Mouse (Mus musculus): ENCODE measurements around the gene Ttc4. TPM values are rescaled to one million over a fixed set of nuclear protein-coding genes. Genes with fewer than 3 reads are reported as not detected.

Gene Ttc4
- polyA plus RNA-seq, 1 experiment, result 87.8 TPM

DNA sequence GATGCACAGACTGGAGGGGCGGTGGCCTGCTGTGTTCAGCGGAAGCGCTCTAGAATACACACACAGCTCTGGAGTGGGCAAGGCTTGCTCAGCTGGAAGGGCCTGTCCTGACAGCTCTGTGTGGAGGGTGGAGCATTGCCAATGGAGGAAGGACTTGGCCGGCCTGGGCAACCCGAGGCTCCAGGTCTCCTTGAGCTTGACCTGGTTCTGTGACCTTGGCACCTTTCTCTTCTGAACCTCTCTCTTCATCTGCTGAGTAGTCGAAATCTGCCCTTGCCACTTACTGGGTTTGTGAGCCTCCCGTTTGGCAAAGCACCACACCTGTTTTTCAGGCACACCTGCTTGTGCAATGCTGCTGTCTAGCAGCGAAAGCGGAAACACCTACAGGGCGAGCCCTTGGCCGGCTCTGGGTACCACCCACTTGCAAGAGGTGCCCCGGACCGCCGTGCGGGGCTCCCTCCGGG, 56.7 kb downstream of the Ttc4 start, which contains the start of gene Ttc22:
Gene Ttc22, plus strand, starts transcription at position 403 of the 464 bp plus-strand sequence.
- no peak for DNase-seq
- H3K4me1 ChIP-seq (replicated peaks; ENCODE audit: control insufficient read depth, insufficient read depth, low read length), result peaks cover 3% of the 10 kb centered on the region
- H3K27ac ChIP-seq (ENCODE audit: control insufficient read depth, insufficient read depth, low read length), result no peak within 1 kb of the TSS
- H3K27me3 ChIP-seq (ENCODE audit: control insufficient read depth, insufficient read depth, low read length), result peaks cover 3% of the 10 kb centered on the region; the same call in 1 of the 2 replicates
- WGBS, result 23% methylated on average over 16 of the region's 16 CpGs
- TF ChIP-seq CTCF (IDR thresholded peaks at IDR 0.05; ENCODE audit: borderline replicate concordance, control insufficient read depth, extremely low read depth, insufficient read depth, low read length, poor library complexity) (no peak), POLR2A (IDR thresholded peaks at IDR 0.05; ENCODE audit: control insufficient read depth, extremely low read depth, insufficient read depth, low read length, poor library complexity) (no peak)
- H3K4me3 ChIP-seq (ENCODE audit: control insufficient read depth, insufficient read depth, low read length), result no peak within 1 kb of the TSS
- no peaks in the 10 kb centered on the region for H3K36me3 ChIP-seq (ENCODE audit: control insufficient read depth, insufficient read depth, low read length)

DNA sequence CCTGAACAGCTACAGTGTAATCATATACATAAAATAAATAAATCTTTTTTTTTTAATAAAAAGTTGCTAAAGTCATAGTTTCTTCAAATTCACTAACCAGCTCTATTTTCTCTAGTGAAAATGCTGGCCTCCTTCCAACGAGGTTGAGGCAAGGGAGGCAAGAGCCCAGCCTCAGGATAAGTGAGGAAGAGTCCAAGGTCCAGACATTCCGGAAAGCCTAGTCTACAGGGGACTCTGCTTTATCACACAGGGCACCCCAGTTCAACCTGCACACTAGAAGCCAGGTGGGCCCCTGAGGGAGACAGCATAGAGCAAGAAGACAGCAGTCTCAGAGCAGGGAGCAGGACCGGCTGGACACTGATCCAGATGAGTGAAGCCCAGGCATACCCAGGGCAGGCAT, 57.3 kb downstream of the Ttc4 start:
- DNase-seq, result no peak
- Histone ChIP-seq H3K4me3 (ENCODE audit: control insufficient read depth, insufficient read depth, low read length) (no peak overlapping the region), H3K27ac (ENCODE audit: control insufficient read depth, insufficient read depth, low read length) (no peak overlapping the region), H3K4me1 (replicated peaks; ENCODE audit: control insufficient read depth, insufficient read depth, low read length) (peaks cover 6% of the 10 kb centered on the region), H3K36me3 (ENCODE audit: control insufficient read depth, insufficient read depth, low read length) (no peaks in the 10 kb centered on the region), H3K27me3 (ENCODE audit: control insufficient read depth, insufficient read depth, low read length) (peaks cover 3% of the 10 kb centered on the region; the same call in 1 of the 2 replicates)
- WGBS, result 78% methylated on average over 3 of the region's 3 CpGs
- TF ChIP-seq POLR2A (IDR thresholded peaks at IDR 0.05; ENCODE audit: control insufficient read depth, extremely low read depth, insufficient read depth, low read length, poor library complexity) (no peak), CTCF (IDR thresholded peaks at IDR 0.05; ENCODE audit: borderline replicate concordance, control insufficient read depth, extremely low read depth, insufficient read depth, low read length, poor library complexity) (no peak)

DNA sequence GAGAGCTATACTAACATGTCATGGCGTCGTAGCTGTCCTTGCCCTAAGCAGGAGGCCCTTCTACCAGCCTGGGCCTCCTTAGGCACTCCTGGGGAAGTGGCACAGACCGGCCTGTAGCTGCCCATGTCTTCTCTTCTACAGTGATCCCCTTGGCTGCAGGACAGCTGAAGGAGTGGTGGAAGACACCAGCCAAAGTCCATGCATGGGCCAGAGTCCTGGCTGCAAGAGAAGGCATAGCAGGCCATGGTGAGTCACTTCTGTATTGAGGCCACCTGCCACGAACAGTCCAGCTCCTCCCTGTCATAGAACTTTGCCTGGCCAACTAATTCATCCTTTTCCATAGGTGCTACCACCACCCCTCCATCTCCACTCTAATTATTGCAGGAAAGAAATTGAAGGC, 59.8 kb downstream of the Ttc4 start:
- TF ChIP-seq POLR2A (IDR thresholded peaks at IDR 0.05; ENCODE audit: control insufficient read depth, extremely low read depth, insufficient read depth, low read length, poor library complexity), result no peak
- no peak for TF ChIP-seq CTCF (IDR thresholded peaks at IDR 0.05; ENCODE audit: borderline replicate concordance, control insufficient read depth, extremely low read depth, insufficient read depth, low read length, poor library complexity)
- WGBS, result 90% methylated on average over 4 of the region's 4 CpGs
- peaks cover 3% of the 10 kb centered on the region; the same call in 1 of the 2 replicates for H3K27me3 ChIP-seq (ENCODE audit: control insufficient read depth, insufficient read depth, low read length)
- H3K4me3 ChIP-seq (ENCODE audit: control insufficient read depth, insufficient read depth, low read length), result no peak overlapping the region
- DNase-seq, result no peak
- no peak overlapping the region for H3K27ac ChIP-seq (ENCODE audit: control insufficient read depth, insufficient read depth, low read length)
- H3K4me1 ChIP-seq (replicated peaks; ENCODE audit: control insufficient read depth, insufficient read depth, low read length), result peaks cover 27% of the 10 kb centered on the region
- H3K36me3 ChIP-seq (ENCODE audit: control insufficient read depth, insufficient read depth, low read length), result no peaks in the 10 kb centered on the region

DNA sequence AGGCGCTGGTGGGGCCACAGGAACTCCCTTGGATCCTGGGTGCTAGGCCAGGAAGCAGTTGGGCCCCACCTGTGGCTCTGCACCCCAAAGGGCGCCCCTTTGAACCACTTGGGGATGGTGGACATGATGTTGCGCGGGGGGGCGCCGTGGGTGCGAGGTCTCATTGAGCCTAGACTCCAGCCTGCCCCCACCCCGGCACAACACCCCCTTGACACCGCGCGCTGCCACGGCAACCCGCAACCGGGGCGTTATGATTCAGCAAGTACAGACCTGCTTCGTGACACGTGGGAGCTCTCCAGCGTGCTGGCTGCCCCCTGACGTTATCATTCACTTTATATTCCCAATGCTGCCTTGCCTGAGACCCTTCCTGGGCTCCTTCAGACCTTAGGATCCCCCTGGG, 61.7 kb downstream of the Ttc4 start, which contains the start of gene Lexm:
Gene Lexm, minus strand, starts transcription at position 186 of the 400 bp plus-strand sequence.
- Histone ChIP-seq H3K4me1 (replicated peaks; ENCODE audit: control insufficient read depth, insufficient read depth, low read length) (peaks cover 36% of the 10 kb centered on the region), H3K27me3 (ENCODE audit: control insufficient read depth, insufficient read depth, low read length) (no peaks in the 10 kb centered on the region), H3K4me3 (ENCODE audit: control insufficient read depth, insufficient read depth, low read length) (no peak within 1 kb of the TSS), H3K36me3 (ENCODE audit: control insufficient read depth, insufficient read depth, low read length) (no peaks in the 10 kb centered on the region), H3K27ac (ENCODE audit: control insufficient read depth, insufficient read depth, low read length) (no peak within 1 kb of the TSS)
- peak; percentile 19 for DNase-seq
- 1% methylated on average over 19 of the region's 19 CpGs for WGBS
- TF ChIP-seq POLR2A (IDR thresholded peaks at IDR 0.05; ENCODE audit: control insufficient read depth, extremely low read depth, insufficient read depth, low read length, poor library complexity) (no peak), CTCF (IDR thresholded peaks at IDR 0.05; ENCODE audit: borderline replicate concordance, control insufficient read depth, extremely low read depth, insufficient read depth, low read length, poor library complexity) (no peak)

DNA sequence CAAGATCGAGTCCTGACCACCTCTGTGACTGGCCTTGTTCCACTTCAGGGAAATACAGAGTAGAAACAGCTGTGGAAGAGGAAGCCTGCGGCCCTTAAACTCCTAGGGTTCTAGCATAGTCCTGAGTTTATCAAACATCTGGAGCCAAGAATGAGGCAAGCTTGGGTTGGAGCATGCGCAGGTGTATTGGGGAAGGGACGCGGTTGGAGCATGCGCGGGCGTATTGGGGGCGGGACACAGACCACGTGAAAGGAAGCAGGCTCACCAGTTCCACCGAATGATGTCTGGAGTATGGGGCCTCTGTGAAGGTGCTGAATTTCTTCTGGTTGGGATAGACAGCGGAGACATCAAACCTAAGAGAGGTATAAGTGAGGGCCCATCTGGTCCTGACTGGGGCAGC, 63.1 kb downstream of the Ttc4 start:
- Histone ChIP-seq H3K36me3 (ENCODE audit: control insufficient read depth, insufficient read depth, low read length) (no peaks in the 10 kb centered on the region), H3K27ac (ENCODE audit: control insufficient read depth, insufficient read depth, low read length) (peak overlapping the region; percentile 1; the same call in 1 of the 2 replicates), H3K4me3 (ENCODE audit: control insufficient read depth, insufficient read depth, low read length) (no peak overlapping the region), H3K4me1 (replicated peaks; ENCODE audit: control insufficient read depth, insufficient read depth, low read length) (peaks cover 36% of the 10 kb centered on the region), H3K27me3 (ENCODE audit: control insufficient read depth, insufficient read depth, low read length) (no peaks in the 10 kb centered on the region)
- 62% methylated on average over 12 of the region's 12 CpGs for WGBS
- TF ChIP-seq CTCF (IDR thresholded peaks at IDR 0.05; ENCODE audit: borderline replicate concordance, control insufficient read depth, extremely low read depth, insufficient read depth, low read length, poor library complexity), result no peak
- DNase-seq, result peak; percentile 14

DNA sequence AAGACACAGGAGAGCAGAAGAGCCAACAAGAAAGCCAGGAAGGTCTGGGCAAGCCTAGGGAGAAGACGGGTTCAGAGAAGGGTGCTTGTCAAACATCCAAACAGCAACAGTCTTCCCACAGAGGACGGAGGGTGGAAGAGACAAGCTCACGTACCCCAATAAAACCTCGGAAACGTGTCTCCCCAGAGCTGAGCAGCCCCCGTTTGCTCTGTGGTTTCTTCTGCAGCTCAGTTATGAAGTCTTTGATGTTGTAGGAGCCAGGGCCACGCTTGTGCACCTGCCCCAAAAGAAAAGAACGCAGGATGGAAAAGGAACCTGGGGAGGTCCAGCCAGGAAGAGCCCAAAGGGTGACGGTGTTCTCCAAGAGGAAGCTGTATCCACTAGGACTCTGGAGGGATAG, 63.9 kb downstream of the Ttc4 start:
- DNase-seq, result peak; percentile 53
- peaks cover 36% of the 10 kb centered on the region for H3K4me1 ChIP-seq (replicated peaks; ENCODE audit: control insufficient read depth, insufficient read depth, low read length)
- H3K4me3 ChIP-seq (ENCODE audit: control insufficient read depth, insufficient read depth, low read length), result no peak overlapping the region
- TF ChIP-seq POLR2A (IDR thresholded peaks at IDR 0.05; ENCODE audit: control insufficient read depth, extremely low read depth, insufficient read depth, low read length, poor library complexity) (no peak), CTCF (IDR thresholded peaks at IDR 0.05; ENCODE audit: borderline replicate concordance, control insufficient read depth, extremely low read depth, insufficient read depth, low read length, poor library complexity) (no peak)
- no peaks in the 10 kb centered on the region for H3K36me3 ChIP-seq (ENCODE audit: control insufficient read depth, insufficient read depth, low read length)
- peak overlapping the region; percentile 40 for H3K27ac ChIP-seq (ENCODE audit: control insufficient read depth, insufficient read depth, low read length)
- WGBS, result 9% methylated on average over 9 of the region's 9 CpGs
- H3K27me3 ChIP-seq (ENCODE audit: control insufficient read depth, insufficient read depth, low read length), result no peaks in the 10 kb centered on the region

All from thymus, adult 2 months (tissue).